11 mouse cellular contexts compared by ENCODE assay signal in the genomic region with DNA sequence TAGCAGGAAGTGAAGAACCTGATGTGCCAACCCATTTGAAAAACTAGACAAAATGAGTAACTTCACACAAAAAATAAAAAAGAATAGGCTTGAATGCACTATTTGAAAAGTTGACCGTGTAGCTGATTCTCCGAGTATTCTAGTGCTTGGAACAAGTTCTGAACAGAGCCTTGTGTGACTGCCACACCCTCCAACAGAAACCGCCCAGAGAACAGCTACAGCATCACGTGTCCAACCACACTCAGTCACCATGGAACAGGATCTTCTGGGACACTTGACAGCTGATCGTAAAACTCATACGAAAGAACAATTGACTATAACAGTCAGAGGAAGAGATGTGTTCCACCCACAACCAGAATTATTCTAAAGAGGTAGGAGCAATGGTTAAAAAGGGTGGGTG.
"Had no signal": no experiment of that assay in that cellular context is flagged by ENCODE, and none has a peak within 500 bp of the region (broad histone marks: within the 10 kb centered on the region; RNA-seq: fewer than 3 reads in every experiment).

No protein-coding gene starts in this region.

- DNase-seq: kidney, adult 2 months; liver; midbrain, embryonic 14.5 days; right cerebral cortex, adult 18-20 months; right cerebral cortex, postnatal 14 days; right cerebral cortex, postnatal 4 days; thymus, adult 2 months; thymus, postnatal 14 days; thymus, postnatal 4 days had no signal

- ATAC-seq: intestine, postnatal 0 days; liver, embryonic 12.5 days had no signal
